8 mouse cellular contexts compared by ENCODE assay signal in the genomic region with DNA sequence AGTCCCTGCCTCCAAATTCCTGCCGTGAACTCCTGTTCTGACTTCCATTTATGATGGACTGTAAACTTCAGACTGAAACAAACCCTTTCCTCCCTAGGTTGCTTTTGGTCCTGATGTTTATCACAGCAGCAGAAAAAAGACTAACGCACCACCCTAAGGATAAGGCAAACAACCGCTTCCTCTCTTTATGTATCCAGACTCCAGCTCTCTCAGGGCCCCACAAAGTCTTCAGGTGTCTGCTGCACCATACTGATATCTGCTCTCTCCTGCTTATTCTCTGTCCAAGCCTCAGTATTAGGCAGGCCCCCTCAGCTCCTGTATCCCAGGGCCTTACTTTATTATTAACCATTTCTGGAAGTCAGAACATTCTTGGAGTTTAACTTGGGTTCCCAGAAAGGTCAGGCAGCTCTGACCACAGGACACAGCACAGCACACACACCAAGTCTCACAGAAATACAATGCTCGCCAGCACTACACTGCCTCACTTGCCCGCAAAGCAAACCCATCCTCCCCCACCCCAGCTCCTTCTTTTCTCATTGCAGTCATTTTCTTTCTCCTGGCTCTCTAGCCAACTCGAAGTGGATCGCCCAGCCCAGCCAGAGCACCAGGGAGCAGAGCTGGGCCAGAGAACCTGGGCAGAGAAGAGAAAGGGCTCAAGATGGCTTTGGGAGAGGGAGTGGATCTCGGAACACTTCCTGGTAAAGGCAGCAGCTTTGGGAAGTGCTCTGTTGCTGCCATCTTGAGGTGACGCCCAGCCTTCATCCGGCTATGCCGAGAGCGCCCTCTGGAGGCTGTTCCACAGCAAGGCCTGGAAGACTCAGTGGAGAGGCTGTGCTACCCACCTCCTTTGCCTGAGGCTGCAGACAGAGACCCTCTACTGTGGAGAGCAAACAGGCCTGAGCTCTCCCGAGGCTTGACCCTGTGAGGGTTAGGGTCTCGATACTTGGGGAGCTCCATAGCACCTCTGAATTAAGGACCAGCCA. TPM values are rescaled to one million over a fixed set of nuclear protein-coding genes. Genes with fewer than 3 reads are reported as not detected.
DNase-seq lines count a peak whose midpoint lies in the region; ATAC-seq and TF ChIP-seq lines count a peak whose summit lies in the region.

No protein-coding gene starts in this region.

- H3K4me1 ChIP-seq in heart, embryonic 15.5 days (replicated peaks): peaks cover 38% of the 10 kb centered on the region
- H3K4me1 ChIP-seq in liver, embryonic 12.5 days: peaks cover 27% of the 10 kb centered on the region

- peak overlapping the region; percentile 52 for H3K4me2 ChIP-seq in heart, embryonic 15.5 days
- peak overlapping the region; percentile 50 for H3K4me2 ChIP-seq in liver, embryonic 12.5 days

- peak overlapping the region; percentile 80 for H3K27ac ChIP-seq in heart, embryonic 15.5 days
- H3K27ac ChIP-seq in liver, embryonic 12.5 days: peak overlapping the region; percentile 50

- peak; percentile 100 for TF ChIP-seq CTCF in brain, embryonic 14.5 days (IDR thresholded peaks at IDR 0.05; ENCODE audit: borderline replicate concordance, extremely low read depth, insufficient read depth, insufficient read length)

- peaks cover 6% of the 10 kb centered on the region; the same call in 1 of the 2 replicates for H3K27me3 ChIP-seq in heart, embryonic 15.5 days
- peaks cover 16% of the 10 kb centered on the region for H3K27me3 ChIP-seq in liver, embryonic 12.5 days (replicated peaks)

- 30% methylated on average over 14 of the region's 14 CpGs for WGBS in heart, embryonic 15.5 days
- WGBS in liver, embryonic 12.5 days (ENCODE audit: insufficient replicate concordance): 23% methylated on average over 14 of the region's 14 CpGs

- TF ChIP-seq POLR2A in brain, embryonic 14.5 days (IDR thresholded peaks at IDR 0.05; ENCODE audit: borderline replicate concordance, extremely low read depth, insufficient read depth, insufficient read length, poor library complexity, severe bottlenecking): peak; percentile 47; the same call in 1 of the 2 replicates

- H3K9me3 ChIP-seq in heart, embryonic 15.5 days (replicated peaks): no peaks in the 10 kb centered on the region
- no peaks in the 10 kb centered on the region for H3K9me3 ChIP-seq in liver, embryonic 12.5 days (replicated peaks)

- H3K4me3 ChIP-seq in heart, embryonic 15.5 days: peak overlapping the region; percentile 15; the same call in 1 of the 2 replicates
- 0 out of 2 replicates have a peak overlapping the region, but pooled peaks have one; percentile 12 for H3K4me3 ChIP-seq in liver, embryonic 12.5 days

- H3K36me3 ChIP-seq in heart, embryonic 15.5 days: no peaks in the 10 kb centered on the region
- no peaks in the 10 kb centered on the region for H3K36me3 ChIP-seq in liver, embryonic 12.5 days

- DNase-seq in brain, embryonic 14.5 days (ENCODE audit: low read depth): peak; percentile 95
- DNase-seq in kidney, postnatal 10 days: peak; percentile 95
- DNase-seq in naive thymus-derived CD4-positive, alpha-beta T cell, adult 2 months (ENCODE audit: low read depth): peak; percentile 91
- DNase-seq in spleen, postnatal 4 days (ENCODE audit: low spot score in 2 of 2): peak; percentile 81 to 94

- peak overlapping the region; percentile 46; the same call in 1 of the 2 replicates for H3K9ac ChIP-seq in heart, embryonic 15.5 days
- peak overlapping the region; percentile 55; the same call in 1 of the 2 replicates for H3K9ac ChIP-seq in liver, embryonic 12.5 days

- ATAC-seq in CD4-positive, CD25-positive, alpha-beta regulatory T cell, adult 4 months: peak; percentile 80
- peak; percentile 50; the same call in 1 of the 2 replicates for ATAC-seq in erythroid progenitor cell, adult 5-6 weeks (replicated peaks; ENCODE audit: low FRiP score, poor library complexity, severe bottlenecking)
- ATAC-seq in heart, embryonic 15.5 days (replicated peaks; ENCODE audit: insufficient number of reproducible peaks, insufficient read depth, low FRiP score, low read depth): peak; percentile 38; the same call in 1 of the 2 replicates
- ATAC-seq in liver, embryonic 12.5 days: peak; percentile 34; the same call in 1 of the 2 replicates

RNA-seq across cellular contexts. Expression of gene Ntn5, which starts 1.4 kb away (rescaled TPM):
- polyA plus RNA-seq in CD4-positive, CD25-positive, alpha-beta regulatory T cell, adult 4 months (2017; shearing (Covaris generic)): not detected
- 0.64 and 2.1 TPM in 2 replicates for polyA plus RNA-seq in brain, embryonic 14.5 days (2012; rRNA removed)
- total RNA-seq in erythroid progenitor cell, adult 5-6 weeks (2015; ENCODE audit: low replicate concordance): not detected in 2 replicates
- total RNA-seq in erythroid progenitor cell, adult 5-6 weeks (2017; ENCODE audit: low replicate concordance): not detected in 2 replicates
- 0.14 TPM in 1 of 2 replicates, not detected in the other for polyA plus RNA-seq in heart, embryonic 15.5 days (2015; fragmentation: Nextera tagmentation; extraction: Ambion mirVana)
- not detected in 2 replicates for polyA plus RNA-seq in liver, embryonic 12.5 days (2016; fragmentation: Nextera tagmentation; extraction: Ambion mirVana)

RNA-seq across cellular contexts. Expression of gene Sec1, which starts 11.8 kb away (rescaled TPM):
- under 1 TPM in 1 of 2 experiments, not detected in 1; 0.30 TPM for polyA plus RNA-seq in CD4-positive, CD25-positive, alpha-beta regulatory T cell, adult 4 months (2017; shearing (Covaris generic))
- 0.66 and 1.1 TPM in 2 replicates for polyA plus RNA-seq in brain, embryonic 14.5 days (2012; rRNA removed)
- not detected in 2 replicates for total RNA-seq in erythroid progenitor cell, adult 5-6 weeks (2015; ENCODE audit: low replicate concordance)
- not detected in 2 replicates for total RNA-seq in erythroid progenitor cell, adult 5-6 weeks (2017; ENCODE audit: low replicate concordance)
- polyA plus RNA-seq in heart, embryonic 15.5 days (2015; fragmentation: Nextera tagmentation; extraction: Ambion mirVana): 0.13 and 0.34 TPM in 2 replicates
- 0.11 and 0.18 TPM in 2 replicates for polyA plus RNA-seq in liver, embryonic 12.5 days (2016; fragmentation: Nextera tagmentation; extraction: Ambion mirVana)

RNA-seq across cellular contexts. Expression of gene Fut2, which starts 16.2 kb away (rescaled TPM):
- not detected for polyA plus RNA-seq in CD4-positive, CD25-positive, alpha-beta regulatory T cell, adult 4 months (2017; shearing (Covaris generic))
- 0.10 and 0.16 TPM in 2 replicates for polyA plus RNA-seq in brain, embryonic 14.5 days (2012; rRNA removed)
- total RNA-seq in erythroid progenitor cell, adult 5-6 weeks (2015; ENCODE audit: low replicate concordance): not detected in 2 replicates
- not detected in 2 replicates for total RNA-seq in erythroid progenitor cell, adult 5-6 weeks (2017; ENCODE audit: low replicate concordance)
- 1.5 and 1.6 TPM in 2 replicates for polyA plus RNA-seq in heart, embryonic 15.5 days (2015; fragmentation: Nextera tagmentation; extraction: Ambion mirVana)
- polyA plus RNA-seq in liver, embryonic 12.5 days (2016; fragmentation: Nextera tagmentation; extraction: Ambion mirVana): 0.05 TPM in 1 of 2 replicates, not detected in the other

RNA-seq across cellular contexts. Expression of gene Car11, which starts 17.2 kb away (rescaled TPM):
- polyA plus RNA-seq in CD4-positive, CD25-positive, alpha-beta regulatory T cell, adult 4 months (2017; shearing (Covaris generic)): 1 to 10 TPM; 1.2 to 1.3 TPM
- 81.4 and 108 TPM in 2 replicates for polyA plus RNA-seq in brain, embryonic 14.5 days (2012; rRNA removed)
- not detected in 2 replicates for total RNA-seq in erythroid progenitor cell, adult 5-6 weeks (2015; ENCODE audit: low replicate concordance)
- total RNA-seq in erythroid progenitor cell, adult 5-6 weeks (2017; ENCODE audit: low replicate concordance): not detected in 2 replicates
- 5.1 and 6.0 TPM in 2 replicates for polyA plus RNA-seq in heart, embryonic 15.5 days (2015; fragmentation: Nextera tagmentation; extraction: Ambion mirVana)
- 0.93 and 1.0 TPM in 2 replicates for polyA plus RNA-seq in liver, embryonic 12.5 days (2016; fragmentation: Nextera tagmentation; extraction: Ambion mirVana)

RNA-seq across cellular contexts. Expression of gene Dbp, which starts 22.5 kb away (rescaled TPM):
- 1 to 10 TPM; 7.4 to 8.8 TPM for polyA plus RNA-seq in CD4-positive, CD25-positive, alpha-beta regulatory T cell, adult 4 months (2017; shearing (Covaris generic))
- polyA plus RNA-seq in brain, embryonic 14.5 days (2012; rRNA removed): 7.6 and 8.4 TPM in 2 replicates
- 1.3 and 2.5 TPM in 2 replicates for total RNA-seq in erythroid progenitor cell, adult 5-6 weeks (2015; ENCODE audit: low replicate concordance)
- total RNA-seq in erythroid progenitor cell, adult 5-6 weeks (2017; ENCODE audit: low replicate concordance): 1.7 and 2.6 TPM in 2 replicates
- 3.0 and 4.3 TPM in 2 replicates for polyA plus RNA-seq in heart, embryonic 15.5 days (2015; fragmentation: Nextera tagmentation; extraction: Ambion mirVana)
- 1.1 and 1.8 TPM in 2 replicates for polyA plus RNA-seq in liver, embryonic 12.5 days (2016; fragmentation: Nextera tagmentation; extraction: Ambion mirVana)

Comparison
In these comparisons a context has a peak if more than half of its experiments do, and no peak if none do; other contexts are left out.
1. Peak in every context shown above with its lines: DNase-seq, ATAC-seq, H3K4me3 ChIP-seq and H3K27ac ChIP-seq.